Mouse (Mus musculus) adrenal gland, adult 2 months (tissue): ENCODE results near the gene Prkab1. TPM values are rescaled to one million over a fixed set of nuclear protein-coding genes. Genes with fewer than 3 reads are reported as not detected.

Source experiments
- DNase-seq: peaks from one replicate; pipeline ENCODE4 v3.0.0; 2021
- long read RNA-seq: library from polyadenylated mRNA; stranded (forward); transcript quantifications from one replicate; pipeline ENCODE4 v2.0.0, GENCODE M21; 2021
- polyA plus RNA-seq: library from polyadenylated mRNA; depleted of rRNA; stranded (reverse); fragments of >200 nt; gene quantifications from 2 replicates; pipeline ENCODE4 v1.2.3, GENCODE M21; 2012; rRNA removed
- total RNA-seq, 2 experiments: library from RNA; stranded (reverse); gene quantifications; 2 replicates each; pipeline ENCODE4 v1.2.3; 2021

Prkab1 gene
- total RNA-seq (10 to 100 TPM; 60.7 to 90.8 TPM), polyA plus RNA-seq (118 and 163 TPM in 2 replicates)
- long read RNA-seq, transcript Prkab1-202 (8 exons, 2,026 nt), result major isoform, 55 of 74 reads
- long read RNA-seq, transcript Prkab1-201 (7 exons, 2,089 nt), result minor isoform, 12 of 74 reads
- long read RNA-seq, partial matches to known transcripts, result 2 of 74 reads
- long read RNA-seq, other reads (novel, unspliced or antisense), result 3 of 74 reads

GRCm38 (mm10) chr5:116024327-116024739, at the start of gene Prkab1:
Gene Prkab1 (minus strand): TSS chr5:116024508.
- peak; percentile 95 for DNase-seq

- DNase-seq, result no peak
Observed at GRCm38 (mm10) chr5:116069618-116070017, 45.3 kb upstream of the Prkab1 start.

GRCm38 (mm10) chr5:116052826-116053225, 28.5 kb upstream of the Prkab1 start:
- no peak for DNase-seq

GRCm38 (mm10) chr5:116052171-116052570, 27.9 kb upstream of the Prkab1 start:
- DNase-seq, result no peak

GRCm38 (mm10) chr5:116049821-116050220, 25.5 kb upstream of the Prkab1 start:
- peak; percentile 47 for DNase-seq

- no peak for DNase-seq
Observed at GRCm38 (mm10) chr5:116048321-116048720, 24.0 kb upstream of the Prkab1 start.

GRCm38 (mm10) chr5:116046246-116046645, 21.9 kb upstream of the Prkab1 start:
- DNase-seq, result no peak

- no peak for DNase-seq
Observed at GRCm38 (mm10) chr5:116045581-116045980, 21.3 kb upstream of the Prkab1 start.

GRCm38 (mm10) chr5:116042241-116042640, 17.9 kb upstream of the Prkab1 start:
- DNase-seq, result no peak

GRCm38 (mm10) chr5:116039706-116040105, 15.4 kb upstream of the Prkab1 start:
- no peak for DNase-seq

GRCm38 (mm10) chr5:116037731-116038130, 13.4 kb upstream of the Prkab1 start:
- DNase-seq, result no peak

- no peak for DNase-seq
Observed at GRCm38 (mm10) chr5:116036465-116036864, 12.2 kb upstream of the Prkab1 start.

GRCm38 (mm10) chr5:116031190-116031577, 6.9 kb upstream of the Prkab1 start:
- DNase-seq, result peak; percentile 71

- no peak for DNase-seq
Observed at GRCm38 (mm10) chr5:116030566-116031189, 6.4 kb upstream of the Prkab1 start.

- no peak for DNase-seq
Observed at GRCm38 (mm10) chr5:116029071-116029470, 4.8 kb upstream of the Prkab1 start.

GRCm38 (mm10) chr5:116026561-116026960, 2.3 kb upstream of the Prkab1 start:
- DNase-seq, result no peak

- no peak for DNase-seq
Observed at GRCm38 (mm10) chr5:116026107-116026506, 1.8 kb upstream of the Prkab1 start.

- DNase-seq, result no peak
Observed at GRCm38 (mm10) chr5:116023821-116024284, 455 bp downstream of the Prkab1 start.

GRCm38 (mm10) chr5:116023251-116023661, 1.1 kb downstream of the Prkab1 start:
- DNase-seq, result peak; percentile 67

- DNase-seq, result no peak
Observed at GRCm38 (mm10) chr5:116022658-116023200, 1.6 kb downstream of the Prkab1 start.

GRCm38 (mm10) chr5:116022131-116022530, 2.2 kb downstream of the Prkab1 start:
- no peak for DNase-seq

- no peak for DNase-seq
Observed at GRCm38 (mm10) chr5:116021552-116021951, 2.8 kb downstream of the Prkab1 start.

- peak; percentile 45 for DNase-seq
Observed at GRCm38 (mm10) chr5:116019371-116019770, 4.9 kb downstream of the Prkab1 start.
